Mouse (Mus musculus) 3T3-L1 (cell line): Measurements from ENCODE around the gene Zfp106.

Experiments
- DNase-seq: peaks from one replicate; pipeline ENCODE4 v3.0.0-alpha.2; 2015; ENCODE audit warnings: low read depth, low spot score

The Zfp106 gene

GRCm38 (mm10) chr2:120476277-120477087, 87.2 kb downstream of the Zfp106 start:
- DNase-seq = no peak

GRCm38 (mm10) chr2:120470856-120471255, 92.8 kb downstream of the Zfp106 start:
- no peak for DNase-seq

GRCm38 (mm10) chr2:120469715-120470114, 93.9 kb downstream of the Zfp106 start:
- DNase-seq = no peak

GRCm38 (mm10) chr2:120469220-120469619, 94.4 kb downstream of the Zfp106 start:
- DNase-seq = no peak

- DNase-seq = no peak
Observed at GRCm38 (mm10) chr2:120468011-120468410, 95.6 kb downstream of the Zfp106 start.

- no peak for DNase-seq
Observed at GRCm38 (mm10) chr2:120465397-120465785, 98.3 kb downstream of the Zfp106 start.

GRCm38 (mm10) chr2:120464732-120465396, 98.8 kb downstream of the Zfp106 start:
- DNase-seq = no peak

- DNase-seq = no peak
Observed at GRCm38 (mm10) chr2:120464091-120464490, 99.6 kb downstream of the Zfp106 start.

GRCm38 (mm10) chr2:120463328-120463727, 100.3 kb downstream of the Zfp106 start:
- DNase-seq = no peak

- no peak for DNase-seq
Observed at GRCm38 (mm10) chr2:120460216-120460615, 103.4 kb downstream of the Zfp106 start.
